Mouse (Mus musculus): Measurements from ENCODE around the gene Zfp626.
"Not testable (repeated sequence)": the region's sequence is repeated elsewhere in the genome, so short reads cannot be mapped to it uniquely, and the experiment has no call there.

Gene Zfp626

DNA sequence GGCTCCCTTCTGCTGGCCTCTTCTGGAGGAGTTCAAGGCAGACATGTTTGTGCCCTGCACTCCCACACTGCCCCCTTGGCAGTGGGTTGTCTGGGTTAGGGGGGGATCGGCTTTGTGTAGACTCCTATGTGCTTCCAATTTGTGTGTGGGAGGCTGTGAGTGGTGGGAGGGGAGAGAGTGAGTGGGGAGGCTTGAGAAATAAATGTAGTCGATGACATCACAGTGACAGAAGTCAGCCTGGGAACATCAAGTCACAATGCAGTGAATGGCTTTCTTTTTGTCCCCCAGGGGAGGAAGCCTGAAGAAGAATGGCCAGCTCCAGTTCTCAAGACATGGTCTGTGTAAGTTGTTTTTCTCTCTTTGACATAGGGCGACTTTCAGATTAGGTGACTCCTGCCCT lies at the start of gene Zfp626:
TSS of gene Zfp626 (plus strand) at position 301 of the 400 bp plus-strand sequence.
- in situ Hi-C loops (cut with MboI; ENCODE audit: low sequenced_read_pairs) = not testable (repeated sequence)

DNA sequence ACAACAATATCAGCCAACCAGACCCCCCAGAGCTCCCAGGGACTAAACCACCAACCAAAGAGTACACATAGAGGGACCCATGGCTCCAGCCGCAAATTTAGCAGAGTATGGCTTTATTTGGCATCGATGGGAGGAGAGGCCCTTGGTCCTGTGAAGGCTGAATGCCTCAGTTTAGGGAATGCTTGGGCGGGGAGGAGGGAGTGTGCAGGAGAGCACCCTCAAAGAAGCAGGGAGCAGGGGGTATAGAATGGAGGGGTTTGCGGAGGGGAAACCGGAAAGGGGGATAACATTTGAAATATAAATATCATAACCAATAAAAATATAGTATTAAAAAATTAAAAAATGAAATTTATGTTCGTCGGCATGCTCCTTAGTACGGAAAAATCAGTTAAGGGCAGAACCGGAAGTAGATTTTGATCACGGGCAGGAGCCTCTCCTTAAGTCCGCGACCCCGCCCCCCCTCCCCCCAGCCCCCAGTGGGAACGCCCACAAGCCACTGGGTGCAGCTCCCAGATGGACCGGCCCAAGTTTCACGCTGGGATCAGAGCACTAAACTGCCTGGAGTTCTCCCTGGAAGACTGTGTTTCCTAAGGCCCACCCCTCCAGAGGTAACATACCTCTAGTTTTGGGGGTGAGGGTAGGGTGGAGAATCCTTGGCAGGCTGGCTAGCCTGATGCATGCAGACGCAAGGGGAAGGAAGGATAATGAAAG lies 41.7 kb upstream of the Zfp626 start:
- in situ Hi-C loops (cut with MboI; ENCODE audit: low sequenced_read_pairs) = no loop called here

DNA sequence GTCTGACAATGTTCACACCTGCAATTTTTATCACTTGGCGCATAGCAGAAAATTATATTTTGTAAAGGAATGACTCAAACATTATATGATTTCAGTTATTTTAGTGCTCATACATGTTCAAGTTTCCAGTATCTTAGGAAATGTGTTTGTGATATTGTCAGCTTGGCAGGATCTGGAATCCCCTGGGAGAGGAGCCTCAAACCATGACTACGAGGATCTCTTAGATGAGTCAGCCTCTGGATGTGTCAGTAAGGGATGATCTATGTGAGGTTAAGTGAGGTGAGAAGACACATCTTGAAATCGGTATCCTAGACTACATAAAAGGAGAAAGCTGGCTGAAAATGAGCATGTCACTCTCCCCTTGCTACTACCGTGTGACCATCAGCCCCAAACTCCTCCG lies 17.7 kb upstream of the Zfp626 start:
- in situ Hi-C loops (cut with MboI; ENCODE audit: low sequenced_read_pairs) = no loop called here

DNA sequence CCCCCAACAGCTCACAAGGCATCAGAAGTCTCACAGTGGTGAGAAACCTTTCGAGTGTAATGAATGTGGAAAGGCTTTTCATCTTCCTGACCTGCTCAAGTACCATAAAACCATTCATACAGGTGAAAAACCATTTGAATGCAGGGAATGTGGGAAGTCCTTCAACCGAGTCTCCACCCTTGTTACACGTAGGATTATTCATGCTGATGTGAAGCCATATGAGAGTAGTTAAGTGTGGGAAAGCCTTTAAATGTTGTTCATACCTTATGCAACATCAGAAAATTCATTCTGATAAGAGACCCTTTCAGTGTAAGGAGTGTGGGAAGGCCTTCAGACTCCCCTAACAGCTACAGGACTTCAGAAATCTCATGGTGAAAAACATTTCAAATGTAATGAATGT lies 13.1 kb upstream of the Zfp626 start:
- in situ Hi-C loops (cut with MboI; ENCODE audit: low sequenced_read_pairs) = not testable (repeated sequence)

DNA sequence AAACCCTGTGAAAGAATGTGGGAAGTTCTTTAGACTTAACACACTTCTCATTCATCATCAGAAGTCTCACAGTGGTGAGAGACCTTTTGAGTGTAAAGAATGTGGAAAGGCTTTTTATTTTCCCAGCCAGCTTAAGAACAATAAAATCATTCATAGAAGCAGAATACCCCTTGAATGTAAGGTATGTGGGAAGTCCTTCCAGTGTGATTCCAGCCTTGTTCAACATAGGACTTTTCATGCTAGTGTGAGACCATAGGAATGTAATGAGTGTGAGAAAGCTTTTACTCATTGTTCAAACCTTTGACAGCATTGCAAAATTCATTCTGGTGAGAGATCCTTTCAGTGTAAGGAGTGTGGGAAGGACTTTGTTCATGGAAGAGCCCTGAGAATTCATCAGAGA lies 12.4 kb upstream of the Zfp626 start:
- in situ Hi-C loops (cut with MboI; ENCODE audit: low sequenced_read_pairs) = no loop called here

DNA sequence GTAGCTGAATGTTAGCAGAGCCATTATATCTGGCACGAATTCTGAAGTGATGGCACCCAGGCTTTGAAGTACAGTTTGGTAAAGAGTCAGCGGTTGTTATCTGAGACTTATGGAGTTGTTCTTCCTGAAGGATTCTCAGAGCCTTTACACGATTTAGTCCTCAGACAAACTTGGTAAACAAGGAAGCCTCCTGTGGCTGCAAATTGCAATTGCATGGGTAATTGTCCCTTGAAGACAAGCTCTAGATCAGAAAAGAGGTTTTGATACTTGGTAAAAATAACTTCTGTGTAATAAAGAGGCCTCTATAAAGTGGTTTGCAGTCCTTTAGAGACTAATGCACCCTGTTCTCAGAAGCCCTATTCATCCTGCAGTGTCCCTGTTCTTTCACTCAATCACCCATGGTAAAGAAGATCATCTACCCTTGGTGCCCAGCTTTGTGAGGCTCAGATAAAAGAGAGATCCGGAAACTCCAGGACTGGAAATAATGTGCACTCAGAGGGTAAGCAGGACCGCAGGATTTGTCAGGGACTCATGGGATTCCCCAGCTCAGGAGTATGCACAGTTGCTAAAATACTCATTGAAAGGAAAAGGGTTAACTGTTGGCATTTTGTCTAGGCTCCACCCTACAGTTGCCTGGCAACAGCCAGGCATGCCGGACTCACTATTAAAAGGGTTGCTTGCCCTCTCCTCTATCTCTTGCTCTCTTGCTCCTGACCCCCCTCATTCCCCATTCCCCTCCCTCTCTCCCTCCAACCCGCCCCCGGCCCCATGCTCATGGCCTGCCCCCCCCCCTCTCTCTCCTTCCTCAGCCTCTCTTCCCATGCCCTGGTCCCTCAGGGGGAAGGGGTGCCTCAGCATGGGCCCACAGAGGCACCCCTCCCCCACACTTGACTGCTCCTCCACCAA lies 8.8 kb upstream of the Zfp626 start:
- in situ Hi-C loops (cut with MboI; ENCODE audit: low sequenced_read_pairs) = no loop called here

DNA sequence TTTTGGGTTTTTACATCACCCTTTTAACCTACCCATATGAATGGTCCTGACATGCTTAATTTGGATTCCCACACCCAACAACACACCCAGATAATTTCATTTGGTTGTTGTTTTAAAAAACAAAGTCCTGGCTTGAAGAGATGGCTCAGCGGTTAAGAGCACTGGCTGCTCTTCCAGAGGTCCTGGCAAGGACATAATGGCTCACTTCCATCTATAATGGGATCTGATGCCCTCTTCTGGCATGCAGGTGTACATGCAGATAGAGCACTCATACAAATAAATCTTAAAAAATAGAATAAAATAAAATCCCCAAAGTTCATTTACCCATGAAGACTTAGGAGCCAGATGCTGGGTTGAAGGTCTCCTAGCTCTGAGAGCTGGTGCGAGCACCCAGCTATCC lies 5.9 kb upstream of the Zfp626 start:
- in situ Hi-C loops (cut with MboI; ENCODE audit: low sequenced_read_pairs) = no loop called here

DNA sequence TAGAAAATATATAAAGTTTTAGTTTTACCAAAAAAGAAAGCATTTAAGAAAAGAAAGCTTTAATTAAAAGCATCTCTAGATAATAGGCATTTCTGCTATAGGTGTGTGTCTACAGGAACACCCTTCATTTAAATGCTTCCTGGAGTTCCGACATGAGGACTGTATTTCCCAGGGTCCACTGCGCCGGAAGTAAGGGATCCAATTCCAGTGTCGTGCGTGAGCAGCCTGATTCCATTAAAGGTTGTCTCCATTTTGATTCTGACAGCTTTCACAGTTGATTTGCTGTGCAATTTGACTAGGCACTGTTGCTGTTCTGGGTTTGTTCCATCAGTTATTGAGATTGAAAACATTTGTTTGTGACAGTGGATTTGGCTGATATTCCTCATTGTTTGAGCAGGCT lies 4.0 kb upstream of the Zfp626 start:
- in situ Hi-C loops (cut with MboI; ENCODE audit: low sequenced_read_pairs) = no loop called here

DNA sequence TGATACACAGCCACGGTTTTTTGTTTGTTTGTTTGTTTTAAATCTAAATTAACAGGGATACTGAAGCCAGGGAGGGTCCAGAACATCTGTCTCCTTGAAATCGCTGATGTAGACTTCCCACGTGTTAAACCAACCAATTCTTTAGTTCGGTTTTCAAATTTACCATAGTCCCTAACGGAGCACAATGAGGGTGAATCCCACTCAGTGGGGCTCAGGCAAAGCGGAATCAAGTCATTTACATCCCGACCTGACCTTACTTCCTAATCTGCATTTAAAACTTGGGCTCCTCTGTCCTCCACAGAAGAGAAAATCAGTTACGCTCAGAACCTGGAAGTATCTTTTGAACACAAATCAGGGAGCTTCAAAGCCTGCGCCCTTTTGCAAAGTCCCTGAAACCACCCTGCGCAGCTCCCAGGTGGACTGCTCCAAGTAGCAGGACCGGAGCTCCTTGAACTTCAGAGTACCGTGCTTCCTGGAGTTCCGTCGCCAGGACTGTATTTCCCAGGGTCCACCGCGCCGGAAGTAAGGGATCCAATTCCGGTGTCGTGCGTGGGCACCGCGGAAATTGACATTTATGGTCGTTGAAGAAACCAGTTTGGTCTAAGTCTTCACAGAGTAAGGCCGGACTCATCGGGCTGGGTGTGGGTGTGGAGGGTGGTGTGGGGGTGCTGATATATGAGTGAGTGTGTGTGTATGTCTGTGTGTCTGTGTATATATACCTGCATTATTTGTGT lies 2.5 kb upstream of the Zfp626 start:
- in situ Hi-C loops (cut with MboI; ENCODE audit: low sequenced_read_pairs) = no loop called here

DNA sequence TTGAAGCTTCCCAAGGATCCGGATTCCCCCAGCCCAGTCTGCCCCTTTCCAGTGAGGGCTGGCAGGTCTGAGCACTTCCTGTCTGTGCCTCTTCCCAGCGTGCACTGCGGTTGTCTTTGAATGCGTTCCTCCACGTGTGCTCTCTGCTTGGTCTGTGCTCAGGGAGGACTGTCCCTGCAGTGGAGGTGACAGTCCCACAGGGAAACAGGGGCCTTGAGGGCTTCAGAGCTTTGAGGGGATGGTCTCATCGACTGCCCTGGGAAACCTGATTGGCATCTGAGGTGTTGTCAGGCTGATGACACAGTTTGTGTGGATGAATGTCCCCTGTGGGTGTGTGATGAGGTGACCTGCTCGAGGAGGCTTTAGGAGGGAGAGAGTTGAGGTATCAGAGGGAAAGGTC lies 309 bp downstream of the Zfp626 start:
- in situ Hi-C loops (cut with MboI; ENCODE audit: low sequenced_read_pairs) = not testable (repeated sequence)

DNA sequence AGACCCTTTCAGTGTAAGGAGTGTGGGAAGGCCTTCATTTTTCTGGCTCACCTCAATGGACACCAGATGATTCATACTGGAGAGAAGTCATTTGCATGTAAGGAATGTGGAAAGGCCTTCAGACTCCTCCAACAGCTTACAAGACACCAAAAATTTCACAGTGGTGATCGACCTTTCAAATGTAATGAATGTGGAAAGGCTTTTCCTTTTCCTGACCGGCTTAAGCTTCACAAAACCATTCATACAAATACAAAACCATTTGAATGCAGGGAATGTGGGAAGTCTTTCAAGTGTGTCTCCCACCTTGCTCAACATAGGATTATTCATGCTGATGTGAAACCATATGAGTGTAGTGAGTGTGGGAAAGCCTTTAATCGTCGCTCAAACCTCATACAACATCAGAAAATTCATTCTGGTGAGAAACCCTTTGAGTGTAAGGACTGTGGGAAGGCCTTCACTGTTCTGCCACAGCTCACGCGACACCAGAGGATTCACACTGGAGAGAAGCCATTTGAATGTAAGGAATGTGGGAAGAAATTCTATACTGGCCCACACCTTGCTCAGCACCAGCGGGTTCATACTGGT lies 11.6 kb downstream of the Zfp626 start:
- in situ Hi-C loops (cut with MboI; ENCODE audit: low sequenced_read_pairs) = no loop called here

DNA sequence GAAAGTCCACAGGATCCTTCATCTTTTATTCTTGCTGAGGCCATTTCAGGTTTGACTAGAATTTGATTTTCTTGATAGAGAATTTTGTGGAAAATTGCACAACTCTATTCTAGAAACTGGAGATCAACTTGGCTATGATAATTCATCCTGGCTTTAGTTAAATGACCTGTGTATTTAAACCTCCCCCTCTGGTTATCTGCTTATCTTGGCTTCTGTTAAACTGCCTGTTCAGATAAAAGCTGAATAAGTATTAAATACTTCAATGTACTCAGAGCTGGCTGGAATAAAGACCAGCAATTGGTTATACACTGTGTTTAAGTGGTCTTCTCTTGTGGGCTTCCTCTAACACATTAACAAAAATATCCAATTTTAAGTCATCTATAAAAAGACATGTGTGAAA lies 15.6 kb downstream of the Zfp626 start:
- in situ Hi-C loops (cut with MboI; ENCODE audit: low sequenced_read_pairs) = no loop called here

DNA sequence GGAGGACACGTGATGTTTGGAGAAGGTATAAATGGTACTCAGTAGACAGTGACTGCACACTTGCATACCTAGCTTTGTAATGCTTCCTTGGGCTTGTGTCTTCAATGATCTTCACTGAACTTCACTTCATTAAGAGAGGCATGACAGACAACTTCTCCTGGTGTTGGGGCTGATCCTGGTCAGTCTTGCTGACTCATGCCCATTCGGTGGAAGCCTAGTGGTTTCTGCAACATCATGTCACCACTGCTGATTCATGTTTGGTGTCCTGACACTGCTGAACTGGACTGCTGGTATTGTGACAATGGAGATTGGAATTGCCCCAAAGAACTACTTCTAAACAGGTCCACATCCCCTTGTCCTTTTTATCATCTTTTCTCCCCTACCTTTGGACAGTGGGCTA lies 27.1 kb downstream of the Zfp626 start:
- in situ Hi-C loops (cut with MboI; ENCODE audit: low sequenced_read_pairs) = no loop called here

DNA sequence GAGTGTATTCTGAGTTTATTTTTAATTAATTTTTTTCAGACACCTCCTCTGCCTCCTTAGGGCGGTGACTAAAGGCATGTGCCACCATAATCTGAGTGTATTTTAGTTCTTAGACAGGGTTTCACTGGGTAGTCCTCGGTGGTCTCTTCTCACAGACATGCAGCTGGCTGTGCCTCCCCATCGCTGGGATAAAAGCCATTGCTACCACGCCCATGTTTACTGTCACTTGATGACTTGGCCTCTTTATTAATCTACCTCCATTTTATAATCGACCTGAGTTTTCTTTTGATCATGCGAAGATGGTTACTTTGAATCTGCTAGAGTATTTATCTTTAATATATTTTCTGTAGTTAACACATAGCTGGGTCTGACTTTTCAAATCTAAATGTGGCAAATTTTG lies 30.9 kb downstream of the Zfp626 start:
- in situ Hi-C loops (cut with MboI; ENCODE audit: low sequenced_read_pairs) = no loop called here

DNA sequence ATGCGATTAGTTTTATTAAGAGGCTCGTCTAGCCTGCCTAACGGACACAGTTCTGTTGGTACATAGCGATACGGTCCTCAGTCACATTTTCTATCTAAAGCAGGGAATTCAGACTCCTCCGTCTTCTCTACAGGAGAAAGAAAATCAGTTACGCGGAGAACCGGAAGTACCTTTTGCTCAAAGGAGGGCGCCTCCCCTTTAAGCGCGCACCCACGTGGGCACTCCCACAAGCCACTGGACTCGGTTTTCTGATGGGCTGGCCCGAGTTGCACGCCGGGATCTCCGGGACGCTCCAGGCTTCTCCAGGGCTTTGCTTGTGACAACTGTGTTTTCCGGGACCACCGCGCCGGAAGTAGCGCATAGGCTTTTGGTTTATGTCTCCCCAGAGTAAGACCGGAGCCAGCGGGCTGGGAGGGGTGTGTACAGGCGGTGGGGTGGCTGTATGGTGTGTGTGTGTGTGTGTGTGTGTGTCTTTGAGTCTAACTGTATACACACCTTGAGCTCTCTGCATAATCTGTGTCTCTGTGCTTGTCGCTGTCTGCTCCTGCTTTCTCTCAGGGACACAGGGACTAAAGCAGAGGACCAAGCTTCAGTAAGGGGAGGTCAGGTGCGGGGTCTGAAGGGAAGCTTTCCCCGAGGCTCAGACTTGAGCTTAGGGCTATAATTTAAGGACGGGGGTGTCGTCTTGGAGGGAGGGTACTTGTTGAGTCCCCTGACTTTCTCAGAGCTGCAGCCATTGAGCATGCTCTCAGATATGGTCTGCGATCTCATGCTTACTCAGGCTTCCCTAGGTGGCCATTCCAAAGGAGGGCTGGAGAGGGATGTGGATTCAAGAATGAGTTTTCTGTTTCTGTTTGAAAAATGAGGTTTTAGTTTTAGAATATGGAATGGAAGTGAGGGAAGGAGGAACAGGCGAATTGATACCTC lies 31.6 kb downstream of the Zfp626 start, which contains the start of gene Zfp59:
TSS of gene Zfp59 (plus strand) at position 285 of the 927 bp plus-strand sequence.
- in situ Hi-C loops (cut with MboI; ENCODE audit: low sequenced_read_pairs) = no loop called here

DNA sequence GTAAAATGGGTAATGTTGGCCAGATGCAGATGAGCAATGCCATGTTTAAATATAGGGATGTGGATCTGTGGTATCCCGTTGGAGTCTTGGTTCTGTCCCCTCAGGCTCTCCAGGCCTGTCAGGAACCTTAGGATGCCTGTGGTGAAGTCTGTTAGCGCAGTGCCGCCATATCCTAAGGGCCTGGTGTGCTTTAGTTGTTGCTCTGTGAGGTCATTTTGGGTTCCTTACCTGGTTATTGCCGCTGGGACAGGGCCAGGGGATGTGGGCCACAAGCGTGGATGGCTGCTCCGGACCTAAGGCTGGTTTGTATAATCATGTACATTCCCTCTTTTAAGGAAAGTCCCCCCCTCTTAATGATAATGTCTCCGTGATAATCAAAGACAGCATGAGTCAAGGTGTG lies 32.6 kb downstream of the Zfp626 start:
- in situ Hi-C loops (cut with MboI; ENCODE audit: low sequenced_read_pairs) = no loop called here

DNA sequence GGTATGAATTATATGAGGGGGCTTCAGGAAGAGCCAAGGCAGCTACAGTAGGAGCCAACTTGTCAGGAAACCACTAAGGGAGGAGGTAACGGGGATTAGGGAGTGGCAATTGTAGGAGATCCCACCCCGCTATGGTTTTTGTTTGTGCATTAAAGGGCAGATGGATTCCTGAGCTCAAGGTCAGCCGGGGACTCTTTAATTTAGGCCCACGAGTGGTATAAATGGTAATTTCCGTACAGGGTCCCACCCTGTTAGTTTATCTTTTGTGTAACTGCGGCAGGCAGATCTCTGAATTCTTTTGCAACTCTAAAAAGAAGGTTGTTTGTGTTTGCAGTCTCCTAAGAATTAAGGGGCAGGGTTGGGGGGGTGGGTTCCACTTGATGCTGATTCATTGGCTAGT lies 33.1 kb downstream of the Zfp626 start:
- in situ Hi-C loops (cut with MboI; ENCODE audit: low sequenced_read_pairs) = no loop called here

DNA sequence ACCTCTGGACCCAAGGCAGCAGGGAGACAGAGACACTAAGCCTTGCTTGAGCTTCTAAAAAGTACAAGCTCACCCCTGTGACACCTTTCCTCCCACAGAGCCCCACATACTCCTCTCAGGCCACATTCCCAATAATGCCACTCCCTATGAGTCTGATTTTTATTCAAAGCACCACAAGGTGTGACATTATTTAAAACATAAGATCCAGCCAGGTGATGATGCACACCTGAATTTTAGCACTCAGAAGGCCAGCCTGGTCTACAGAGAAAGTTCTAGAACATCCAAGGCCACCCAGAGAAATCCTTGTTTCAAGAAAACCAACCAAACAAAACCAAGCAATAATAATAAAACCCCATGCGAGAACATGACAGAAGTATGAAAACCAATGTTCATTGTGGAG lies 50.2 kb downstream of the Zfp626 start, which contains the start of gene Zfp607a:
TSS of gene Zfp607a (plus strand) at position 301 of the 400 bp plus-strand sequence.
- in situ Hi-C loops (cut with MboI; ENCODE audit: low sequenced_read_pairs) = no loop called here

DNA sequence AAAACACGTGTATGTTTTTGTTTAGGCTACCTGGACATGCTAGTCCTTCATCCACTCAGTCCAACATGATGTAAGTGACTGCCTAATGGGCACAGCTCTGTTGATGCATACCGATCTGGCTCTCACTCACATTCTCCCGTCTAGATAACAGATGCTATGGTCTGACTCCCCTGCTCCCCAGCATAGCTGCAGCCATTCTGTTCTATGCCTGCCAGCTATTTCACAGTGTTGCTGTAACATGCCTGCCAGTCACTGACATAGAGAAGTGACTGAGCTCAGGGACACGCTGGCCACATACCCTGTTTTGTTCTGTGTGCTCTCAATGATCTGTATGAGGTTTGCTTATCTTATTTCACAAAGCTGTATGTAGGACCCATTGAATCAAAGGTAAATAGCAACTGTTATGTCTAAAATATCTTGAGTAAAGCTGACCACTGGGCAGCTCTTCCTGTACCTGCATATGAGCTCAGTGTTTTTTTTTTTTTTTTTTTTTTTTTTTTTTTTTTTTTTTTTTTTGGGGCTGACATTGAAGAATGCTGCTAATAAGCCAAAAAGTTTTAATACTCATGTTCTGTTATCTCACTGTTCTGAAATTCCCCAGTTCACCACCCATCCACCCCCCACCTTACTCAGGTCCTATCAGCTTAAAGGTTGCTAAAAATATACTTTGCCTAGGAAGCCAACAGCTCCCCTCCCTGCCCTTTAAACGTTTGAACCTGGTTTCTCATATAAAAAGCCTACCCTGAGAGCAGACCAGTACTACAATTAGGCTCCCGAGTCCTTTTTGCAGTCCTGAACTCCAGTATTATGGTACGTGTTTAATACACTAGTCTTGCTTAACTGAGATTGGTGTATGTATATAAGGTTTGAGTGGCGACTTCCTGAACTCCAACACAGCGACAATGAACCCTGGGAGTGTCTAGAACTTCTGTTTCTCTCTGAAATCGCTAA lies 52.6 kb downstream of the Zfp626 start:
- in situ Hi-C loops (cut with MboI; ENCODE audit: low sequenced_read_pairs) = no loop called here
